Mouse (Mus musculus) right cerebral cortex, postnatal 25 days (tissue): ENCODE results near the gene Gm21976.

Source experiments
- DNase-seq: peaks from one replicate; pipeline ENCODE4 v3.0.0; 2022

The Gm21976 gene

DNA sequence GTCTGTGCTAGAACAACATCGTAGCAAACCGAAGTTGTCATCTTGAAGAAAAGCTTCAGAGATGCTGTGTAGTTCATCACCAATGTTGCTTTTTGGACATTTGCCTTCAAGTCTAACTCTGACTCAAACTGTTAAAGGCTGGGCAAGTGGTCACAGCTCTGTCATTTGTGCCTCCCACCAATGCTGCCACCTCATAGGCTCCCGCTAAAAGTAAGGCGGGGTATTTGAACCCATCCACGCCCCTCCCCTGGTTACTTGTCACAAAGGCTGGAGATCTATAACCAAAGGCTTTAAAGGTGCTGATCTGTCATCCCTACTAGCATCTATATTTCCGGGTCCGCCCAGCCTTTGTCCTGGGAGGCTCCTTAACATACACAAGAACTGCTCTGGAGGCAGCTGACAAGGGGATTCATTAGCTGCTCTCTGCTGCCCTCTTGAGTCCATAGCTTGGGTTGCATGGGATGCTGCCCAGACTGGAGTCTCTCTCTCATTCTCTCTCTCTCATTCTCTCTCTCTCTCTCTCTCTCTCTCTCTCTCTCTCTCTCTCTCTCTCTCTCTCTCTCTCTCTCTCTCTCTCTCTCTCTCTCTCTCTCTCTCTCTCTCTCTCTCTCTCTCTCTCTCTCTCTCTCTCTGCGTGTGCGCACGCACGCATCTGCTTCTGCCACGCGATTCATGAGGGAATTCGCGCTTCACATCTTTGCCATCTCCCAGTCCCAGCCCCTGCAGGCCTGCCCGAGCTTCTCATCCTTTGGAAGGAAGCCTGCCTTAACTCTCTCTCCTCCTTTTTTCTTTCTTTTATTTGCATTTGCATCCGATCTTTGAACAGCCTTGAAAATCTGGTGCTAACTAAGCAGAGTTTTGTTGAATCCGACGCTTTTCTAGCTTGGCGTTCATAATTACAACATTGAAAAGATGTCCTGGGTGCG lies 19.4 kb downstream of the Gm21976 start:
- DNase-seq: peak; percentile 54

- no peak for DNase-seq
These were observed 25.6 kb downstream of the Gm21976 start for GRCm38 (mm10) chr13:98305257-98305656.

- no peak for DNase-seq
These were observed 26.7 kb downstream of the Gm21976 start for GRCm38 (mm10) chr13:98306393-98306792.

- peak; percentile 20 for DNase-seq
These were observed 27.3 kb downstream of the Gm21976 start for GRCm38 (mm10) chr13:98306852-98307475.

GRCm38 (mm10) chr13:98308004-98308403 lies 28.3 kb downstream of the Gm21976 start:
- no peak for DNase-seq

GRCm38 (mm10) chr13:98308724-98309123 lies 29.0 kb downstream of the Gm21976 start:
- DNase-seq: no peak

DNA sequence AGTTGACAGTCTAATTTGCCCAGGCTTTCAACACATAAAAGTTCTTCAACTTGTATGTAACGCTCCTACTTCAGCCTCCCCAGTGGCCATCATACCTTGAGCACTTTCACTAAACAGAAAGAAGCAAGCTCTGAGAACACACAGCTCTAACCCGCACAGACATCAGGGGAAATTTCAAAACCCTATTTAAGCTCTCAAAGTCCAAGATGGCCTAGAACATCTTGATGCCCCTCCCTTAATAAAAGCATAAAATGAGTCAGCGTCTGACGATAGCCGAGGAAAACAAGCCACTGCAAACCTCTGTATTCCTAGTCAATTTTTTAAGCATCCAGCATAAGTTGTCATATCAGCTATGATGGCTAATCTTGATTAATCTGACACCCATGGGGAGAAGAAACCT lies 31.9 kb downstream of the Gm21976 start:
- no peak for DNase-seq

DNA sequence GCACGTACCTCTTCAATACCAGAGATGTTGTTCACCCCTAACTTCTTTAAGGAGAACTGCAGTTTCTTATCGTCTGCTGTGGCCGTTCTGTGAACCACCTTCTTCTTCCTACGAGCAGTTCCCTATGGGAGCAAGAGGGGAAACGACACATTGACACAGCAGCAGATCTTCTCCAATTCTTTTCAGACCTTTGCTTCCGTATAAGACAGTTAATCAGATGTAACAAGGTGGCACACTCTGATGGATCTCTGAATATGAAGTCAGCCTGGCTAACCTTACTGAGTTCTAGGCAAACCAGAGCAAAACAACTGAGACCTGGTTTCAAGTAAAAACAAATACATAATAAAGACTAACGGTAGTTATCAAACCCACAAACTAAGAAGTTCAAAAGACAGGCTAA lies 33.9 kb downstream of the Gm21976 start:
- DNase-seq: no peak

GRCm38 (mm10) chr13:98315124-98315523 lies 35.4 kb downstream of the Gm21976 start:
- no peak for DNase-seq

DNA sequence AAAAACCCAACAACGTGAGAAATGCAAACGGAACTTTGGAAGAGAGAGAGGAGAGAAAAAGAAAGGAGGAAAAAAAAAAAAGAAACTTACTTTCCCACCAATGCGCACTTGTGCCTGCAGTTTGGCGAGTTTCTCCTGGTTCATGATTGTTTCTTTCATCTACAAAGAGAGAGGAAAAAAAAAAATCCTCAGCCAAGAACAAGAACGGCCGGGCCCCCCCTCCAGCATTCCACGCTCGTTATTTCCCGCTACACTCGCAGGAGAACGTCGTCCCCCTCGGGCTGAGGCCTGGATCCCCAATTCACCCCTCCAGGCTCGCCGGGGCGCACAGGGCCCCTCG lies 36.4 kb downstream of the Gm21976 start:
- no peak for DNase-seq

DNA sequence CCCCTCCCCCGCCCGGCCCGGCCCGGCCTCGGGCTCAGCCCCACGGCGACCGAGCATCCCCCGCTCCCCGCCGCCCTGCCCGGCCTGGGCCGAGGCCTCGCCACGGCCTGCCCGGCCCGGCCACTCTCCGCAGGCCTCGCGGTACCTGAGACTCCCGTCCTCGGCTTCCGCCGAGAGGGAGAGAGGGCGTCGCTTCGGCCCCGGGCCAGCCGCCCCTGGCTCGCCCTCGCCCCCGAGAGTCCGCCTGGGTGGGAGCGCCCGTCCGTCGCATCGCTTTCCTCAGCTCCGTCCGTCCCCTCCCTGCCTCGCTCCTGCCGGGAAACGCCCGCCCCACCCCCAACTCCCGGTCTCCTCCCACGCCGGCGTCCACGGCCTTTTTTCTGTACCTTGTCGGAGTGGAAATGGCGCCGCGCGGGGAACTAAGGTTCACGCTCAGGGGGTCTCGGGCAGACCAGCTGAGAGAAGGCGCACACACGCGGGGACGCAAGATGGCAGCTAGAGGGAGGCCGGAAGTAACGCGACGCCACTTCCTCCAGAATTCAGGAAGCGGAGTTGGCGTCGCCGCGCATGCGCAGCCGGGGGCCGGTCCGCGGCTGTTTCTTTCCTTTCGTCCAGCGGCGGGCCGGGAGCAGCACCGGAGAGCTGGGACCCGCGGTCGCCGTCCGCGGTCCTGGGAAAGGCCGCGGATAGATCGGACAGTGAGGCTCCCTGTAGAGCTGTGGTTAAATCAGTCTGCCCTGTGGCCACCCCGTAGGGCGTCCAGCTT lies 37.0 kb downstream of the Gm21976 start, which contains the start of gene Btf3:
TSS of gene Btf3 (minus strand) at position 527 of the 766 bp plus-strand sequence.
- DNase-seq: peak; percentile 91

DNA sequence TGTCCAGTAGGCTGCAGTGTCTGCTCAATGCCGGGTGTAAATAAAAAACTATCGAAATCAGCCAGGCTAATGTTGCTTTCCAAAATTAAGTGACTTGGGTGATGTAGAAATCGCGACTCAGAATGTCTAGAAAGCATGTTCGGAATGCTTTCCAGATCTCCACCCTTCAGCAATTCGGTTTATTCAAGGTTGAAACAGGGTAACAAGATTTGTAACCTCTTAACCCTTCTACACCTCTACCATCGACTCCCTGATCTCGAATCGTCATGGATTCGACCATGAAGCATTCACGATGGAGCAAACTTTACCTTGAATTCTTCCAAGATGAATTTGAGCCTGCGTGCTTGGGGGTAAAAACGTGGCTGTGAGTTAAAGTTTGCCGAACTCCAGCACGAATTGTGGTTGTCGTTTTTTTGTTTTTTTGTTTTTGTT lies 37.6 kb downstream of the Gm21976 start:
- no peak for DNase-seq

DNA sequence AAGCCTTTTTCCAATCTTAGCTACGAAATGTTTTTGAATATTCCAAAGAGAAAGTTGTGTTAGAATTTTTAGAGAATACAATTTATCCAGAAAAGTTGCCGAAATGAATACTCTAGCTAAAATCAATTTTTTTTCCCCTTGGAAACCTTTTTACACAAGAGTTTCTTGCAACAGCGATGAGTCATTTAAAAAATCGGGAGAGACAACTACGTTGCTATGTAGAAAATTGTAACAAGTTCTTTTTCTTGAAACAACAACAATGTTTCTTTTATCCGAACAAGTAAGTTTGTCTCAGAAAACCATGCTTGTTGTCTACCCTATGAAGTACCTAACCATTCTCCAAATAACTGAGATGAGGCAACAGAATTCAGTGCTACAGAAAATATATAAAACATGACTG lies 38.2 kb downstream of the Gm21976 start:
- no peak for DNase-seq

- no peak for DNase-seq
These were observed 45.3 kb downstream of the Gm21976 start for GRCm38 (mm10) chr13:98325034-98325433.

GRCm38 (mm10) chr13:98332106-98332505 lies 52.4 kb downstream of the Gm21976 start:
- no peak for DNase-seq

- DNase-seq: no peak
These were observed 56.5 kb downstream of the Gm21976 start for GRCm38 (mm10) chr13:98336205-98336604.

- no peak for DNase-seq
These were observed 60.8 kb downstream of the Gm21976 start for GRCm38 (mm10) chr13:98340506-98340905.

DNA sequence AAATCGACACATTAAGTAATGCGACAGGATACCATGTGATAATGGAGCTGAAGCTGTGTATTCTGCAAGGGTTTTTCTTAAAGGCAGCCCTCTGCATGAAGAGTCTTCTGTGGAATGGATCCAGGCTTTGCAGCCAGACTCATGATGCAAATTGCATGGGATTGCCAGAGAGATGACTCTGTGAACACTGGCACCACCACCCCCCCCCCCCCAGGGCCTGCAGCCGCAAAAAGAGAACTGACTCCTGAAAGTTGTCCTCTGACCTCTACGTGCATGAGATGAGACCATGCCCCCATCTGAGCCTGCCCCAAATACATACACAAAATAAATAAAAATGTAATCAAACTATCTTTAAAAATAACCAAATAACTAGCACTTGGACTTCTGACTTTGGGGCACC lies 69.8 kb downstream of the Gm21976 start:
- DNase-seq: no peak

GRCm38 (mm10) chr13:98351527-98351926 lies 71.8 kb downstream of the Gm21976 start:
- no peak for DNase-seq

DNA sequence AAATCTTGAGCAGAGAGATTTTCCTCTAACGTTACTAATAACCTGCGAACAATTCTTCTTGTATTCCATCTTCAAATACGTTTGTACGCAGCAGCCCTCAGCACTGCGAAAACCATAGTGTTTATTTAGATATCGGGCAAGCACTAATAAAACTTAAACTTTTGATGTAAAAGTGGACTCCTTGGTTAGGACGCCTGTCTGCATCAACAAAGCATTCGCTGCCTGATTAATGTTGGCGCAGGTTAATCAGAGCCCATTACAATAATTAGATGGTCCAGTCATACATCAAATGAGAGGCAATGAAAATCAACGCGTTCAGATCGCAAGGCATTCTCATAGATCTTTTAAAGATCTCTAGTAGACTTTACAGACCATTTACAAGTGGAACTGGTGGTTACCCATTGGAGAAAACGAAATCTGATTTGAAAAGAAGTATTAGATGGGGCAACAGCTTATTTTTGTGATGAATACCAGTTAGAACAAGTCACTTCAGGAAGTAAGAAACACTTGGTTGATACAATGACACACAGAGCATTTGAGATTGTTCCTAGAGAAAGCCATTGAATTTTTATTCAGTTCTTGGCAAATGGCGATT lies 72.8 kb downstream of the Gm21976 start:
- no peak for DNase-seq

DNA sequence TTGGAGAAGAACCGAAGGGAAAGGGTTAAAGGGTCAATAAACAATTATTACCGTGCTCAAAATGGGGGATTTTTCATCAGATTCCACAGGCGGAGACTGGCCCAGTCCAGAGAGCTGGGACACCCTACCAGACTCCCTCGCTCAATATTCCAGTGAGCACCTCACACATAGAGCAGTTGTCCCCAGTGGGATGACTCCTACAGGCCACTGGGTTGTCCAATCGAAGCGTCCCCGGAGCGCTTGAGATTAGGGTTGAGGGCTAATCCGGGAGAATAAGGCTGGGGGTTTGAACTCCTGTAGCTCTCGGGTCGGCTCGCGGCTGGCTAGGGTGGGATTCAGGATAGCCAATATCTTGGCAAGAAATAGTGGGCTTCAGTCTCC lies 74.0 kb downstream of the Gm21976 start:
- no peak for DNase-seq

- peak; percentile 37 for DNase-seq
These were observed 74.6 kb downstream of the Gm21976 start, which contains the start of gene Foxd1 for GRCm38 (mm10) chr13:98354090-98354801. Foxd1 (plus strand) TSS chr13:98354242.
